Mouse (Mus musculus): Measurements from ENCODE around the gene Erlin1. TPM values are rescaled to one million over a fixed set of nuclear protein-coding genes. Genes with fewer than 3 reads are reported as not detected.

The Erlin1 gene
- total and polyA plus RNA-seq, 3 experiments = 9.7 to 26.6 (median 22.7) TPM

GRCm38 (mm10) chr19:44086278-44086677 is 16.7 kb upstream of the Erlin1 start:
- H3K4me2 ChIP-seq (ENCODE audit: insufficient read depth, low read depth, poor library complexity, severe bottlenecking) = no peak overlapping the region
- TF ChIP-seq CHD1 (IDR thresholded peaks at IDR 0.05; ENCODE audit: low read depth, low read length) (no peak), GABPA (IDR thresholded peaks at IDR 0.05; ENCODE audit: insufficient replicate concordance, low read depth, low read length) (no peak), IRF4 (IDR thresholded peaks at IDR 0.05; ENCODE audit: low read depth, low read length) (no peak), MAFK (IDR thresholded peaks at IDR 0.05; ENCODE audit: insufficient replicate concordance, low read length) (no peak), TCF12 (IDR thresholded peaks at IDR 0.05; ENCODE audit: low read depth, low read length) (no peak), MAX (IDR thresholded peaks at IDR 0.05; ENCODE audit: low read length) (no peak), PAX5 (IDR thresholded peaks at IDR 0.05; ENCODE audit: low read length) (no peak), ZKSCAN1 (IDR thresholded peaks at IDR 0.05; ENCODE audit: borderline replicate concordance, low read depth, low read length) (no peak), HCFC1 (IDR thresholded peaks at IDR 0.05; ENCODE audit: low read depth, low read length) (no peak), BHLHE40 (IDR thresholded peaks at IDR 0.05; ENCODE audit: low read depth, low read length) (no peak), NRF1 (IDR thresholded peaks at IDR 0.05; ENCODE audit: low read depth, low read length) (no peak), TBP (conservative IDR thresholded peaks at IDR 0.05; ENCODE audit: low read depth, low read length) (no peak), EP300 (IDR thresholded peaks at IDR 0.05; ENCODE audit: low read length) (no peak)
- DNase-seq (ENCODE audit: extremely low read depth) = no peak
- H3K27ac ChIP-seq (ENCODE audit: insufficient read depth, low read depth) = no peak overlapping the region
- in situ Hi-C loops (cut with MboI; ENCODE audit: low pct_ligation_motif_present, low pct_unique_long_range_greater_than_20kb, low sequenced_read_pairs) (no loop called here), dilution Hi-C loops (cut with MboI; ENCODE audit: extremely low pct_ligation_motif_present, extremely low pct_unique_long_range_greater_than_20kb, low sequenced_read_pairs) (no loop called here)
- no peaks in the 10 kb centered on the region for H3K4me1 ChIP-seq (ENCODE audit: control insufficient read depth in 1 of 2, insufficient read depth in 2 of 2)
- H3K9me3 ChIP-seq (replicated peaks; ENCODE audit: low read length) = no peaks in the 10 kb centered on the region
- H3K27me3 ChIP-seq (replicated peaks) = no peaks in the 10 kb centered on the region
- H3K36me3 ChIP-seq (replicated peaks in 1 of 2; ENCODE audit: control insufficient read depth in 1 of 2, insufficient read depth in 1 of 2, low read length in 1 of 2) = peaks cover 30 to 85% of the 10 kb centered on the region in 2 experiments
- no peak overlapping the region for H3K4me3 ChIP-seq (replicated peaks in 1 of 3; ENCODE audit: low read depth in 2 of 3, low read length in 2 of 3, poor library complexity in 1 of 3)
- no peak overlapping the region for H3K9ac ChIP-seq (ENCODE audit: insufficient read depth, low read depth)
- H3K79me2 ChIP-seq (replicated peaks; ENCODE audit: control insufficient read depth, extremely low read depth, insufficient read depth, poor library complexity, severe bottlenecking) = no peaks in the 10 kb centered on the region

- peaks cover 46 to 84% of the 10 kb centered on the region in 2 experiments for H3K36me3 ChIP-seq (replicated peaks in 1 of 2; ENCODE audit: control insufficient read depth in 1 of 2, insufficient read depth in 1 of 2, low read length in 1 of 2)
- in situ Hi-C loops (cut with MboI; ENCODE audit: low pct_ligation_motif_present, low pct_unique_long_range_greater_than_20kb, low sequenced_read_pairs) (no loop called here), dilution Hi-C loops (cut with MboI; ENCODE audit: extremely low pct_ligation_motif_present, extremely low pct_unique_long_range_greater_than_20kb, low sequenced_read_pairs) (no loop called here)
- no peak overlapping the region for H3K4me2 ChIP-seq (ENCODE audit: insufficient read depth, low read depth, poor library complexity, severe bottlenecking)
- no peak overlapping the region for H3K27ac ChIP-seq (ENCODE audit: insufficient read depth, low read depth)
- H3K4me3 ChIP-seq (replicated peaks in 1 of 3; ENCODE audit: low read depth in 2 of 3, low read length in 2 of 3, poor library complexity in 1 of 3) = no peak overlapping the region
- H3K9me3 ChIP-seq (replicated peaks; ENCODE audit: low read length) = no peaks in the 10 kb centered on the region
- TF ChIP-seq USF1 (IDR thresholded peaks at IDR 0.05; ENCODE audit: low read depth, low read length) = no peak
- no peak for TF ChIP-seq E2F4 (IDR thresholded peaks at IDR 0.05; ENCODE audit: insufficient replicate concordance, low read depth, low read length)
- no peak for TF ChIP-seq JUND (conservative IDR thresholded peaks at IDR 0.05; ENCODE audit: low read depth, low read length)
- TF ChIP-seq SIN3A (IDR thresholded peaks at IDR 0.05; ENCODE audit: low read length) = no peak
- TF ChIP-seq ZKSCAN1 (IDR thresholded peaks at IDR 0.05; ENCODE audit: borderline replicate concordance, low read depth, low read length) = no peak
- no peak for TF ChIP-seq ZC3H11A (IDR thresholded peaks at IDR 0.05; ENCODE audit: low read depth, low read length)
- no peak for TF ChIP-seq ETS1 (conservative IDR thresholded peaks at IDR 0.05; ENCODE audit: low read depth, low read length)
- TF ChIP-seq MEF2A (IDR thresholded peaks at IDR 0.05; ENCODE audit: borderline replicate concordance, low read depth, low read length) = no peak
- no peak for TF ChIP-seq TCF12 (IDR thresholded peaks at IDR 0.05; ENCODE audit: low read depth, low read length)
- TF ChIP-seq SMC3 (IDR thresholded peaks at IDR 0.05; ENCODE audit: low read depth, low read length) = no peak
- no peak for TF ChIP-seq NELFE (IDR thresholded peaks at IDR 0.05; ENCODE audit: low read depth, low read length)
- no peak for TF ChIP-seq MYC (IDR thresholded peaks at IDR 0.05; ENCODE audit: low read depth, low read length)
- TF ChIP-seq USF2 (conservative IDR thresholded peaks at IDR 0.05; ENCODE audit: low read depth, low read length) = no peak
- no peak for TF ChIP-seq IRF4 (IDR thresholded peaks at IDR 0.05; ENCODE audit: low read depth, low read length)
- TF ChIP-seq TBP (conservative IDR thresholded peaks at IDR 0.05; ENCODE audit: low read depth, low read length) = no peak
- TF ChIP-seq POLR2AphosphoS2 (IDR thresholded peaks at IDR 0.05; ENCODE audit: low read depth, low read length) = no peak
- DNase-seq (ENCODE audit: extremely low read depth) = no peak
- H3K27me3 ChIP-seq (replicated peaks) = no peaks in the 10 kb centered on the region
- H3K79me2 ChIP-seq (replicated peaks; ENCODE audit: control insufficient read depth, extremely low read depth, insufficient read depth, poor library complexity, severe bottlenecking) = no peaks in the 10 kb centered on the region
- H3K4me1 ChIP-seq (ENCODE audit: control insufficient read depth in 1 of 2, insufficient read depth in 2 of 2) = no peaks in the 10 kb centered on the region
- H3K9ac ChIP-seq (ENCODE audit: insufficient read depth, low read depth) = no peak overlapping the region
These were observed 11.3 kb upstream of the Erlin1 start for GRCm38 (mm10) chr19:44080920-44081319.
